Mouse (Mus musculus) heart, embryonic 11.5 days (tissue): ENCODE data around the gene Mettl6. TPM values are rescaled to one million over a fixed set of nuclear protein-coding genes. Genes with fewer than 3 reads are reported as not detected.
"Not testable (repeated sequence)": the region's sequence is repeated elsewhere in the genome, so short reads cannot be mapped to it uniquely, and the experiment has no call there.

Experiments used
- ATAC-seq: fragments of 200-750 bp; cut with Nextera tagmentation; replicated peaks from 2 replicates; pipeline ENCODE4 v1.8.0; 2017; ENCODE audit warnings: moderate library complexity; ENCODE audit not compliant: insufficient number of reproducible peaks, low FRiP score, low TSS enrichment
- H3K27ac ChIP-seq: fragments of 300-500 bp; sonication (generic); 2 replicates; pipeline ENCODE4 v1.5.1; 2014; ENCODE audit warnings: mild to moderate bottlenecking, low read depth, low read length
- H3K27me3 ChIP-seq: fragments of 300-500 bp; sonication (generic); 2 replicates; pipeline ENCODE4 v1.6.1; 2014; ENCODE audit warnings: mild to moderate bottlenecking, low read length, mixed read lengths; ENCODE audit not compliant: control insufficient read depth, insufficient read depth
- H3K36me3 ChIP-seq: fragments of 300-500 bp; sonication (generic); 2 replicates; pipeline ENCODE4 v1.6.1; 2014; ENCODE audit warnings: mild to moderate bottlenecking, low read length, moderate library complexity, mixed read lengths; ENCODE audit not compliant: control insufficient read depth, insufficient read depth
- H3K4me1 ChIP-seq: fragments of 300-500 bp; sonication (generic); 2 replicates; pipeline ENCODE4 v1.6.1; 2014; ENCODE audit warnings: low read length; ENCODE audit not compliant: control insufficient read depth, insufficient read depth
- H3K4me2 ChIP-seq: fragments of 300-500 bp; sonication (generic); 2 replicates; pipeline ENCODE4 v1.6.1; 2014; ENCODE audit warnings: mild to moderate bottlenecking, moderate library complexity
- H3K4me3 ChIP-seq: fragments of 300-500 bp; sonication (generic); 2 replicates; pipeline ENCODE4 v1.5.1; 2014; ENCODE audit warnings: low read depth, low read length
- H3K9ac ChIP-seq: fragments of 300-500 bp; sonication (generic); 2 replicates; pipeline ENCODE4 v1.6.1; 2014; ENCODE audit warnings: mild to moderate bottlenecking, low read depth, low read length, moderate library complexity
- H3K9me3 ChIP-seq: fragments of 300-500 bp; sonication (generic); replicated peaks from 2 replicates; pipeline ENCODE4 v1.6.1; 2016; ENCODE audit warnings: low read length; ENCODE audit not compliant: control insufficient read depth
- WGBS: fragments of 180-500 bp; shearing (Covaris S2); extraction: QIAGEN DNeasy Blood & Tissue Kit; methylation state at CpG from one replicate; pipeline ENCODE4 v1.1.7; 2014; ENCODE audit not compliant: insufficient replicate concordance; 5-methylcytosine and 5-hydroxymethylcytosine counted together
- polyA plus RNA-seq: library from polyadenylated mRNA; unstranded; fragments of >200 nt; fragmentation: Nextera tagmentation; extraction: Ambion mirVana; gene quantifications from 2 replicates; pipeline ENCODE4 v1.2.1, GENCODE M21; 2014

The Mettl6 gene
- polyA plus RNA-seq, 1 experiment from 2014 or later: 52.2 TPM

GRCm38 (mm10) chr14:31462886-31463285, 32.0 kb downstream of the Mettl6 start:
- Histone ChIP-seq H3K4me2 (no peak overlapping the region), H3K9ac (peak overlapping the region; percentile 39; the same call in 1 of the 2 replicates), H3K36me3 (no peaks in the 10 kb centered on the region), H3K27ac (peak overlapping the region; percentile 77; the same call in 1 of the 2 replicates), H3K4me3 (no peak overlapping the region), H3K9me3 (no peaks in the 10 kb centered on the region), H3K27me3 (no peaks in the 10 kb centered on the region), H3K4me1 (no peaks in the 10 kb centered on the region; the same call in 1 of the 2 replicates)
- 62% methylated on average over 6 of the region's 6 CpGs for WGBS
- no peak for ATAC-seq

- not testable (repeated sequence) for H3K9ac ChIP-seq, H3K27me3 ChIP-seq, H3K9me3 ChIP-seq, H3K36me3 ChIP-seq, H3K4me3 ChIP-seq, H3K27ac ChIP-seq, H3K4me2 ChIP-seq, H3K4me1 ChIP-seq, ATAC-seq
- 72% methylated on average over 5 of the region's 5 CpGs for WGBS
Observed at GRCm38 (mm10) chr14:31462226-31462625, 32.6 kb downstream of the Mettl6 start.

- H3K27ac ChIP-seq: no peak overlapping the region
Observed at GRCm38 (mm10) chr14:31458006-31458405, 36.8 kb downstream of the Mettl6 start.

GRCm38 (mm10) chr14:31456064-31456721, 38.6 kb downstream of the Mettl6 start:
- Histone ChIP-seq H3K4me2 (no peak overlapping the region), H3K4me1 (peaks cover 2% of the 10 kb centered on the region; the same call in 1 of the 2 replicates), H3K4me3 (no peak overlapping the region), H3K27me3 (no peaks in the 10 kb centered on the region), H3K27ac (no peak overlapping the region), H3K36me3 (no peaks in the 10 kb centered on the region), H3K9ac (no peak overlapping the region), H3K9me3 (no peaks in the 10 kb centered on the region)
- ATAC-seq: no peak
- WGBS: 75% methylated on average over 6 of the region's 6 CpGs

More at GRCm38 (mm10) chr14:31458006-31458405, 36.8 kb downstream of the Mettl6 start:
- H3K9ac ChIP-seq: no peak overlapping the region
- no peaks in the 10 kb centered on the region for H3K36me3 ChIP-seq
- H3K4me2 ChIP-seq: no peak overlapping the region
- ATAC-seq: no peak
- no peaks in the 10 kb centered on the region for H3K27me3 ChIP-seq
- no peak overlapping the region for H3K4me3 ChIP-seq
- WGBS: 83% methylated on average over 12 of the region's 12 CpGs
- H3K4me1 ChIP-seq: peaks cover 2% of the 10 kb centered on the region; the same call in 1 of the 2 replicates
- no peaks in the 10 kb centered on the region for H3K9me3 ChIP-seq

- Histone ChIP-seq H3K4me3 (no peak overlapping the region), H3K4me1 (peaks cover 2% of the 10 kb centered on the region; the same call in 1 of the 2 replicates), H3K27ac (no peak overlapping the region), H3K9ac (no peak overlapping the region), H3K4me2 (no peak overlapping the region), H3K9me3 (no peaks in the 10 kb centered on the region), H3K27me3 (no peaks in the 10 kb centered on the region), H3K36me3 (no peaks in the 10 kb centered on the region)
- ATAC-seq: no peak
- WGBS: 75% methylated on average over 8 of the region's 8 CpGs
Observed at GRCm38 (mm10) chr14:31454849-31455566, 39.8 kb downstream of the Mettl6 start.

GRCm38 (mm10) chr14:31453946-31454345, 40.9 kb downstream of the Mettl6 start:
- H3K9me3 ChIP-seq, H3K27me3 ChIP-seq, H3K4me2 ChIP-seq, H3K4me3 ChIP-seq, H3K9ac ChIP-seq, ATAC-seq, H3K27ac ChIP-seq, H3K36me3 ChIP-seq, H3K4me1 ChIP-seq: not testable (repeated sequence)
- WGBS: 79% methylated on average over 12 of the region's 12 CpGs

- H3K9ac ChIP-seq: no peak overlapping the region
- no peaks in the 10 kb centered on the region for H3K4me1 ChIP-seq
- no peak for ATAC-seq
- H3K27ac ChIP-seq: no peak overlapping the region
- no peak overlapping the region for H3K4me2 ChIP-seq
- no peaks in the 10 kb centered on the region for H3K9me3 ChIP-seq
- no peak overlapping the region for H3K4me3 ChIP-seq
- H3K36me3 ChIP-seq: no peaks in the 10 kb centered on the region
- 72% methylated on average over 5 of the region's 5 CpGs for WGBS
- no peaks in the 10 kb centered on the region for H3K27me3 ChIP-seq
Observed at GRCm38 (mm10) chr14:31448994-31449393, 45.8 kb downstream of the Mettl6 start.

- no peaks in the 10 kb centered on the region for H3K9me3 ChIP-seq
- H3K4me3 ChIP-seq: no peak overlapping the region
- H3K9ac ChIP-seq: no peak overlapping the region
- no peak for ATAC-seq
- no peak overlapping the region for H3K4me2 ChIP-seq
- 59% methylated on average over 6 of the region's 6 CpGs for WGBS
- no peaks in the 10 kb centered on the region for H3K27me3 ChIP-seq
- no peak overlapping the region for H3K27ac ChIP-seq
- H3K4me1 ChIP-seq: no peaks in the 10 kb centered on the region
- no peaks in the 10 kb centered on the region for H3K36me3 ChIP-seq
Observed at GRCm38 (mm10) chr14:31443616-31444015, 51.2 kb downstream of the Mettl6 start.
